Mouse (Mus musculus): ENCODE measurements at regions not wholly inside any gene's neighbourhood (a gene's known extent, or its start where the extent isn't known, plus 50 kb on each side); places are given as distances from the start of the nearest gene placed in this dataset.
A peak's percentile ranks its signal among the peaks of the same experiment; 100 is the strongest.

DNA sequence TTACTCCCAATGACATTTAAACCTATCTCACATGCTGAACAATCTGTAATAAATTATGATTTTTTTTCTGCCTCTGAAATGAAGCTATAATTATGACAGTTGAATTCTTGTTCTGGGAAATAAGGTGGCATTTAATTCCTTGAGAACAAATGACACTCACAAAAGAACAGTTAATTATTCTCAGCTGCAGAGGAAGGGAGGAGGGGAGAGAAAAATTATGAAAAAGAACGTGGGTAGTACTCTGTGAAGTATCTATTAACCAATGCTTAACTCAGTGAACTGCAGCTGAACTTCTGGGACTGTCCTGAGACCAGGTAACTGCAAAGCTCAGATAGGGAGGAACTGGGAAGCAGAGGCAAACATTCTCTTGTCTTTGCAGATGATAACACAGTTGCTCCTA, 302.6 kb upstream of the Fam92a start:
- no peak overlapping the region for H3K27ac ChIP-seq (ENCODE audit: low read length)
- H3K4me1 ChIP-seq (ENCODE audit: control insufficient read depth, insufficient read depth, low read length), result peaks cover 2% of the 10 kb centered on the region; the same call in 1 of the 2 replicates
- H3K9ac ChIP-seq (ENCODE audit: low read depth, low read length), result no peak overlapping the region
- no peaks in the 10 kb centered on the region for H3K36me3 ChIP-seq (ENCODE audit: control insufficient read depth, insufficient read depth, low read length)
- no peak overlapping the region for H3K4me2 ChIP-seq (ENCODE audit: low read length)
- H3K4me3 ChIP-seq (ENCODE audit: low read depth, low read length), result no peak overlapping the region
- ATAC-seq, result no peak
- WGBS, result 48% methylated on average over 1 of the region's 1 CpGs
- H3K9me3 ChIP-seq (replicated peaks; ENCODE audit: control insufficient read depth, low read length, poor library complexity, severe bottlenecking), result no peaks in the 10 kb centered on the region
- no peaks in the 10 kb centered on the region for H3K27me3 ChIP-seq (ENCODE audit: control insufficient read depth, insufficient read depth, low read depth, low read length)

DNA sequence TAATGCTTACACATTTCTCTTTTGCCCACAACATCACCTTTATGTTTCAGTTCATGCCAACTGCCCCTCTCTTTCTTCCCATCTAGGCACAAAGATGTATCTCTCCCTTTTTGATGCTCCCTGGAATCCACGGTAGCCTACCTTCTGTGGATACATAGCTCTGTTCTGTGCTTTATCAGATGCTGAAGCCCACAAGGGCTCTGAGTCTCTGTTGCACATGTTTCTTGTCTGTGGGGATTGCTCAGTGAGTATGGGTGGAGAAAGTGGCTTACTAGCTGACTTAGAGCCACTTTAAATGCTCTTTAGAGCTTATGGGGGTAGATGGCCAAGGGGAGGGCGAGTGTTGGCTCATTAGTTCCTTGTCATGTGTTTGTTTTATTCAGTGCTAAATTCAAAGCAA, 289.9 kb upstream of the Fam92a start:
- Histone ChIP-seq H3K4me1 (ENCODE audit: control insufficient read depth, insufficient read depth, low read length) (peaks cover 3% of the 10 kb centered on the region; the same call in 1 of the 2 replicates), H3K9ac (ENCODE audit: low read depth, low read length) (no peak overlapping the region), H3K4me2 (ENCODE audit: low read length) (no peak overlapping the region), H3K4me3 (ENCODE audit: low read depth, low read length) (no peak overlapping the region), H3K9me3 (replicated peaks; ENCODE audit: control insufficient read depth, low read length, poor library complexity, severe bottlenecking) (no peaks in the 10 kb centered on the region), H3K27me3 (ENCODE audit: control insufficient read depth, insufficient read depth, low read depth, low read length) (no peaks in the 10 kb centered on the region), H3K36me3 (ENCODE audit: control insufficient read depth, insufficient read depth, low read length) (no peaks in the 10 kb centered on the region), H3K27ac (ENCODE audit: low read length) (no peak overlapping the region)
- ATAC-seq, result no peak
- WGBS, result 87% methylated on average over 2 of the region's 2 CpGs

DNA sequence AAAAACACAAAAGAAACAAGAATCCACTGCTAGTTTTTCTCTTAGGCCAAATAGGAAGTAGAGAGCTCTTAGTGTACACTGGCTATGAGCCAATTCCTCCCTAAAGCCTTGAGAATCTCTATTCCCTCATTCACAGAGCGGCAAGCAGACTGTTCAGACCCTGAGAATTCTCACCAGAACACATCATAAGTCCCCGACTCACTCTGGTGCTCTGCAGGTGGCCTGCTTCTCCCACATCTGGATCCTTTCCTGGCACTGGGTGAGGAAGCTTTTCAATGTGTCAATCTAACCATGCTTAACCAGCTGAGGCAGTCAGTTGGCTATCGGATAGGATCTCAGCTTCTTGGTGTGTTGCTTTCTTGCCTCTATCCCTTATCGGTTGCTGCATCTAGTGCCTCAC, 289.4 kb upstream of the Fam92a start:
- H3K4me1 ChIP-seq (ENCODE audit: control insufficient read depth, insufficient read depth, low read length), result peaks cover 3% of the 10 kb centered on the region; the same call in 1 of the 2 replicates
- WGBS, result 57% methylated on average over 4 of the region's 4 CpGs
- no peaks in the 10 kb centered on the region for H3K27me3 ChIP-seq (ENCODE audit: control insufficient read depth, insufficient read depth, low read depth, low read length)
- H3K4me3 ChIP-seq (ENCODE audit: low read depth, low read length), result no peak overlapping the region
- H3K9me3 ChIP-seq (replicated peaks; ENCODE audit: control insufficient read depth, low read length, poor library complexity, severe bottlenecking), result no peaks in the 10 kb centered on the region
- H3K36me3 ChIP-seq (ENCODE audit: control insufficient read depth, insufficient read depth, low read length), result no peaks in the 10 kb centered on the region
- no peak for ATAC-seq
- H3K4me2 ChIP-seq (ENCODE audit: low read length), result no peak overlapping the region
- no peak overlapping the region for H3K9ac ChIP-seq (ENCODE audit: low read depth, low read length)
- H3K27ac ChIP-seq (ENCODE audit: low read length), result no peak overlapping the region

DNA sequence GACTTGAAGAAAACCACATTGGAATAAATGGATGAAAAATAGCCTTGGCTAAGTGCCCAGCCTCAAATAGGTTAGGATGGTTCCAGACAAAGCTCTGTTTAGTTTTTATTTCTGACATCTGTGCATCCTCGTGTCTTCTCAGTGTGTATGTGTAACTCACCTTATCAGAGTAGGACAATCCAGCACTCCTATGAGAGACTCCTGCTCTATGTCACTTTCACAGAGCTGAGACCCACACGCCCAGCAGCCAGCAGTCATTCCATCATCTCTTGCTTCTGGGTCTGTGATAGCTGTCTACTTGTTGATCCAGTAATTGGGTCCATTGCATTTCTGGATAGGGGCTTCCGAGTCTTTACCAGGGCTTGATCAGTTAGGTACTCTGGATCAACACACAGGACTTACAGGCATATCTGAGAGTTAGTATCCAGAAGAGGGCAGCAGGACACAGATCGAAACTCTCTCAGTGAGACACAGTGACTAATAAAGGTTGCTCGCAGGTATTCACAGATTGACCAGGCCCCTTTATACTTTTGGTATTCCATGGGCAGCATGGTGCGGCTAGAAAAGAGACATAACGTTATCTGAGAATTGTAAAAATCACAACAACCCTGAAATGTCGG, 286.3 kb upstream of the Fam92a start:
- Histone ChIP-seq H3K4me3 (ENCODE audit: low read depth, low read length) (no peak overlapping the region), H3K27ac (ENCODE audit: low read length) (no peak overlapping the region), H3K4me1 (ENCODE audit: control insufficient read depth, insufficient read depth, low read length) (peaks cover 3% of the 10 kb centered on the region; the same call in 1 of the 2 replicates), H3K4me2 (ENCODE audit: low read length) (no peak overlapping the region), H3K9me3 (replicated peaks; ENCODE audit: control insufficient read depth, low read length, poor library complexity, severe bottlenecking) (no peaks in the 10 kb centered on the region), H3K27me3 (ENCODE audit: control insufficient read depth, insufficient read depth, low read depth, low read length) (no peaks in the 10 kb centered on the region), H3K36me3 (ENCODE audit: control insufficient read depth, insufficient read depth, low read length) (no peaks in the 10 kb centered on the region), H3K9ac (ENCODE audit: low read depth, low read length) (no peak overlapping the region)
- WGBS, result 81% methylated on average over 8 of the region's 8 CpGs
- no peak for ATAC-seq

DNA sequence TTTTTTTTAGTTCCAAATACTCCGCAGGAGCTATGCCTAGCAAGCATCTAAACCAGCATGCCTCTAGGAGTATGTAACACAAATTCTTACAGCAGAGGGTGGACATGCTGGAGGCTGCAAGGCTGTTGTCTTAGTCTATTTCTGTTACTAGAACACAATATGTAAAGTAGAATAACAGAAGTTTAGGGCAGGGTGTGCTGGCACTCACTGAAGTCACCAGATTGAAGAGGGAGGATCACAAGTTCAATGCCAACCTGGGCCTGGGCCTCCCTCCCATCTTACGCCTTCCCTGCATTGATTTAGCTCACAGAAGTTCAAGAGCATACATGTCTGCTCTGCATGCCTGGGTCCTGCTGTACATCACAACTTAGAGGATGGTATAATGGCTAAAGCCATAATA, 280.3 kb upstream of the Fam92a start:
- WGBS, result 93% methylated on average over 2 of the region's 2 CpGs
- H3K9ac ChIP-seq (ENCODE audit: low read depth, low read length), result no peak overlapping the region
- no peak for ATAC-seq

DNA sequence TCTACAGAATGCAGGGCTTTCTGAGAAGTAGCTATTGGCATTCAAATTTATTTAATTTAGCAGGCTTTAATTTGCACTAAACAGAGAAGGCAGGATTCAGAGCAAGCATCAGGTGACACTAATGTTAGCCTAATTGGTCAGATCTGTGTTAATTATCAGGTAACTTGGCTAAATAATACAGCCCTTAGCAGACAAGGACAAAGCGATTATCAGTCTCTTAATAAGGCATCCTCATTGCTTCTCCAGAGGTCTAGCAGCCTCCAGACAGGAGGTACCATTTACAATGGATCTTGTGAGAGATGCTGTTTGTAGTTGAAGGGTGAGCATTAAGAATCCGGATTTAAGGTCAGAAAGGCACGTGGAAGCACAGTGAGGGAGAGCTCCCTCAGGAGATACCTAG, 253.7 kb upstream of the Fam92a start:
- peaks cover 3% of the 10 kb centered on the region for H3K4me1 ChIP-seq (ENCODE audit: control insufficient read depth, insufficient read depth, low read length)
- no peaks in the 10 kb centered on the region for H3K36me3 ChIP-seq (ENCODE audit: control insufficient read depth, insufficient read depth, low read length)
- no peak overlapping the region for H3K9ac ChIP-seq (ENCODE audit: low read depth, low read length)
- no peak overlapping the region for H3K4me2 ChIP-seq (ENCODE audit: low read length)
- H3K4me3 ChIP-seq (ENCODE audit: low read depth, low read length), result no peak overlapping the region
- H3K9me3 ChIP-seq (replicated peaks; ENCODE audit: control insufficient read depth, low read length, poor library complexity, severe bottlenecking), result no peaks in the 10 kb centered on the region
- WGBS, result 32% methylated on average over 3 of the region's 3 CpGs
- H3K27ac ChIP-seq (ENCODE audit: low read length), result no peak overlapping the region
- no peak for ATAC-seq
- H3K27me3 ChIP-seq (ENCODE audit: control insufficient read depth, insufficient read depth, low read depth, low read length), result no peaks in the 10 kb centered on the region

More for the DNA sequence above, 280.3 kb upstream of the Fam92a start:
- H3K4me3 ChIP-seq (ENCODE audit: low read depth, low read length), result no peak overlapping the region
- H3K9me3 ChIP-seq (replicated peaks; ENCODE audit: control insufficient read depth, low read length, poor library complexity, severe bottlenecking), result no peaks in the 10 kb centered on the region
- H3K27me3 ChIP-seq (ENCODE audit: control insufficient read depth, insufficient read depth, low read depth, low read length), result no peaks in the 10 kb centered on the region
- H3K36me3 ChIP-seq (ENCODE audit: control insufficient read depth, insufficient read depth, low read length), result no peaks in the 10 kb centered on the region
- H3K4me2 ChIP-seq (ENCODE audit: low read length), result no peak overlapping the region
- H3K27ac ChIP-seq (ENCODE audit: low read length), result no peak overlapping the region
- H3K4me1 ChIP-seq (ENCODE audit: control insufficient read depth, insufficient read depth, low read length), result no peaks in the 10 kb centered on the region

DNA sequence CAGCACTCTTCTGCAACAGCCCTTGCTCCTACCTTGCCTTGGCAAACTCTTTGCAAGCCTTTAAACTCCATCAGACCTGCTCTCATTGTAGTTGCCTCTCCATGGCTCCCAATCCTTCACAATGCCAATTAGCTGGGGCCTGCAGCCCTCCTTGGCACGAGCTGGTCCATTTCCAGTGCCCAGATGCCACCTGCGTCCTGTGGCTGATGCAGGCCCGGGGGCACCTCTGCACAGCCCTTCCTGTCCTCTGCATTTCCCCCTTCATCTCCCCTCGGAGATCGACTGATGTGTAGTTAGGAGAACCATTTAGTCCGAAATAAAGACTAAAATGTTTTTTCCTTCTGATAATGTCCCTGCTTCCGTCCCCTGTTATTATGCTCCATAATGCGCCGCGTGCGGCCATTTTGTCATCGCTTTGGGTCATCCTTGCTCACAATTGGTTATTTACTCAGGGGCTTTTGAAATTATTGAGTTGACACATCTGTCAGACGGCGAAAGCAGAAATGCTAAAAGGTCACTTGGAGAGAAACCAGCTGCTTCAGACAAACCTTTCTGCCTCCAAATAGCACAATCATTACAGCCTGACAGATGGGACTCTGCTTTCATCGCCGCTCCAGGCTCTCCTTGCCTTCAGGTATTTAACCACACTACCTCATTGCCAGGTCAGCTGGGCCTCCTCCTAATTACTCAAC, 250.0 kb upstream of the Fam92a start:
- peak overlapping the region; percentile 41; the same call in 1 of the 2 replicates for H3K27ac ChIP-seq (ENCODE audit: low read length)

DNA sequence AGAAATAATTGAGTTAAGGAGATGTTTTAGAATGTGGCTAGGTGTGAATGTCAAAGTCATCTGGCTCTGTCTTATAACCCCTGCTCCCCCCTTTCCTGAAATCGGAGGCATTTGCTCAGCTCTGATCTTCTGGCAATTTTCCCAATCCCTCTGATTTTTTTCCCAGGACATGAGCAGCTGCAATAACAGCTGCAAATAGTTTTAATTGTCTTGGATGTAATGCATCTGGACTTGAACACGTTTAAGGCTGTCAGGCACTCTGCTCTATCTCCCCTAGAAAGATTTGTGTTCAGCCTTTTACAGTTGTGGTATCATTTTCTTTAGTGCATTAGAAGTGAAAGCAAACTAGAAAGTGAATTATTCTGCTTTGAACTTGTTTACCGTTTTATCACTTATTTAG, 246.3 kb upstream of the Fam92a start:
- Histone ChIP-seq H3K9ac (ENCODE audit: low read depth, low read length) (no peak overlapping the region), H3K4me1 (ENCODE audit: control insufficient read depth, insufficient read depth, low read length) (no peaks in the 10 kb centered on the region; the same call in 1 of the 2 replicates), H3K4me3 (ENCODE audit: low read depth, low read length) (no peak overlapping the region), H3K4me2 (ENCODE audit: low read length) (no peak overlapping the region), H3K27ac (ENCODE audit: low read length) (no peak overlapping the region), H3K27me3 (ENCODE audit: control insufficient read depth, insufficient read depth, low read depth, low read length) (no peaks in the 10 kb centered on the region), H3K9me3 (replicated peaks; ENCODE audit: control insufficient read depth, low read length, poor library complexity, severe bottlenecking) (no peaks in the 10 kb centered on the region), H3K36me3 (ENCODE audit: control insufficient read depth, insufficient read depth, low read length) (no peaks in the 10 kb centered on the region)
- ATAC-seq, result no peak
- 44% methylated on average over 3 of the region's 3 CpGs for WGBS

More for the DNA sequence above, 250.0 kb upstream of the Fam92a start:
- Histone ChIP-seq H3K36me3 (ENCODE audit: control insufficient read depth, insufficient read depth, low read length) (no peaks in the 10 kb centered on the region), H3K4me2 (ENCODE audit: low read length) (no peak overlapping the region), H3K27me3 (ENCODE audit: control insufficient read depth, insufficient read depth, low read depth, low read length) (no peaks in the 10 kb centered on the region), H3K4me1 (ENCODE audit: control insufficient read depth, insufficient read depth, low read length) (peaks cover 3% of the 10 kb centered on the region), H3K9me3 (replicated peaks; ENCODE audit: control insufficient read depth, low read length, poor library complexity, severe bottlenecking) (no peaks in the 10 kb centered on the region), H3K9ac (ENCODE audit: low read depth, low read length) (no peak overlapping the region), H3K4me3 (ENCODE audit: low read depth, low read length) (no peak overlapping the region)
- peak; percentile 58; the same call in 1 of the 2 replicates for ATAC-seq
- WGBS, result 56% methylated on average over 16 of the region's 16 CpGs

DNA sequence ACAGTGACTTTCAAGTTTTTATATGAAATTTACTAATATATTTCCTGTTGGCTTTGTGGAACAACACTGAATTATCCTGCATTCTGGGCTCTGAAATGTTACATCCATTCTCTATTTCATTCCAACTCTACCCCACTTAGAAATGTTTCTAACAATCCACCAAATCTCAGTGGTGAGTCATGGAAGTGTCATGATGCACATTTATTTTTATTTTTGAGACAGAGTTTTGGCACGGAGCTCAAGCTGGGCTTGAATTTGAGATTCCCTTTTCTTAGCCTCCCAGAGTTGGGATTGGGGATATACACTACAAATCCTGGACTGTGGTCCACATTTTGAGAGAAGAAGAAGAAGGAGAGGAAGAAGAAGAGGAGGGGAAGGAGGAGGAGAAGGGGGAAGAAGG, 223.5 kb upstream of the Fam92a start:
- Histone ChIP-seq H3K4me2 (ENCODE audit: low read length) (no peak overlapping the region), H3K9me3 (replicated peaks; ENCODE audit: control insufficient read depth, low read length, poor library complexity, severe bottlenecking) (no peaks in the 10 kb centered on the region), H3K36me3 (ENCODE audit: control insufficient read depth, insufficient read depth, low read length) (no peaks in the 10 kb centered on the region), H3K4me3 (ENCODE audit: low read depth, low read length) (no peak overlapping the region), H3K9ac (ENCODE audit: low read depth, low read length) (no peak overlapping the region), H3K4me1 (ENCODE audit: control insufficient read depth, insufficient read depth, low read length) (no peaks in the 10 kb centered on the region), H3K27me3 (ENCODE audit: control insufficient read depth, insufficient read depth, low read depth, low read length) (no peaks in the 10 kb centered on the region), H3K27ac (ENCODE audit: low read length) (no peak overlapping the region)
- WGBS, result 86% methylated on average over 1 of the region's 1 CpGs
- no peak for ATAC-seq
